Mouse (Mus musculus) embryonic facial prominence, embryonic 10.5 days (tissue): ENCODE measurements around the gene Crtc1. TPM values are rescaled to one million over a fixed set of nuclear protein-coding genes. Genes with fewer than 3 reads are reported as not detected.

Experiments used
- DNase-seq: peaks from one replicate; pipeline ENCODE4 v3.0.0-alpha.2; 2017; ENCODE audit warnings: low spot score
- H3K27ac ChIP-seq: fragments of 300-500 bp; sonication (generic); replicated peaks from 2 replicates; pipeline ENCODE4 v1.5.1; 2016; ENCODE audit warnings: mild to moderate bottlenecking
- H3K27me3 ChIP-seq: fragments of 300-500 bp; sonication (generic); replicated peaks from 2 replicates; pipeline ENCODE4 v1.6.1; 2016; ENCODE audit warnings: low read depth, mild to moderate bottlenecking; ENCODE audit not compliant: poor library complexity, severe bottlenecking
- H3K36me3 ChIP-seq: fragments of 300-500 bp; sonication (generic); replicated peaks from 2 replicates; pipeline ENCODE4 v1.6.1; 2016; ENCODE audit warnings: mild to moderate bottlenecking, moderate library complexity
- H3K4me1 ChIP-seq: fragments of 300-500 bp; sonication (generic); 2 replicates; pipeline ENCODE4 v1.6.1; 2016
- H3K4me3 ChIP-seq: fragments of 300-500 bp; sonication (generic); 2 replicates; pipeline ENCODE4 v1.5.1; 2016; ENCODE audit warnings: mild to moderate bottlenecking, moderate library complexity
- H3K9me3 ChIP-seq: fragments of 300-500 bp; sonication (generic); 2 replicates; pipeline ENCODE4 v1.6.1; 2016; ENCODE audit warnings: mild to moderate bottlenecking
- WGBS: fragments of 180-500 bp; shearing (Covaris S2); methylation state at CpG from one replicate; pipeline ENCODE4 v1.1.7; 2016; 5-methylcytosine and 5-hydroxymethylcytosine counted together
- polyA plus RNA-seq: library from polyadenylated mRNA; unstranded; fragments of >200 nt; fragmentation: Nextera tagmentation; extraction: Ambion mirVana; gene quantifications from 2 replicates; pipeline ENCODE4 v1.2.1, GENCODE M21; 2016

Crtc1 gene
- polyA plus RNA-seq, 1 experiment from 2014 or later: 20.6 TPM

DNA sequence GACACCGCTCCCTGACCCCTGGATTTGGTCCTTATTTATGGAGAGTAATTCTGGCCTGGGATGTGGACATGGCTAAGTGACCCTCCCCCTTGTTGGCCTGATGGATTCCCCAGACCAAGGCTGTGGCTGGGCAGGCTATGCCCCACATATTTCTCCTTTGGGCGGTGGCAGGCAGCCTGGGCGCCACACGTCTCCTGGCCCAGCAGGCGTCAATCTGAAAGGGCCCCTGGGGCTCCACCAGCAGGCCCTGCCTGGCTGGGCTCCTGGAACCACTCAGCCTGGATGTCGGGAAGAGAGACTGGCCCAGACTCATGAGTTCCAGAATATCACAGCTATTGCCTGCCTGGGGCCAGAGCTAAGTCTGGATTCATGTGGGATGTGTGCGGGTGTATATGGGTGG, 68.9 kb downstream of the Crtc1 start:
- Histone ChIP-seq H3K36me3 (no peaks in the 10 kb centered on the region), H3K4me1 (peaks cover 35% of the 10 kb centered on the region), H3K27ac (no peak overlapping the region), H3K9me3 (no peaks in the 10 kb centered on the region), H3K27me3 (peaks cover 72% of the 10 kb centered on the region), H3K4me3 (no peak overlapping the region)
- DNase-seq: no peak
- whole genome bisulfite sequencing: 77% methylated on average over 7 of the region's 7 CpGs

DNA sequence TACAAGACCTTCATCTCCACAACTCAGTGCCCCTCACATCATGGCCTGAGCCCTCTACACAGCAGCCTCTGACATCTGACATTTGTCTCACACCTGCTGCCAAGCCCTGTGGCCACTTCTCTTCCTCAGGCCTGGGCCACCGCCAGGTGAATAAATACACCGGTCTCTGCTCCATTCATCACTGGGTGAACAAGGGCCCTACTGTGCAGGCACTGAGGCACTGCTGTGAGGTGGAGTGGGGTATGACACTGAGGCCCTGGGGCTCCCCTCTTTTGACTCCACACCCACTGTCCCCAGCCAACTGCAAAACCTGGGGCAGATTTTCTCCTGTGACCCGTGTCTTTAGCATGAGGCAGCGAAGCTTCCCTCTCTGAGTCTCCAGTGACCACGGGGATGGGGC, 72.8 kb downstream of the Crtc1 start:
- Histone ChIP-seq H3K4me3 (no peak overlapping the region), H3K36me3 (no peaks in the 10 kb centered on the region), H3K27ac (no peak overlapping the region), H3K27me3 (peaks cover 41% of the 10 kb centered on the region), H3K9me3 (no peaks in the 10 kb centered on the region), H3K4me1 (peaks cover 16% of the 10 kb centered on the region)
- WGBS: 59% methylated on average over 5 of the region's 5 CpGs
- DNase-seq: no peak

DNA sequence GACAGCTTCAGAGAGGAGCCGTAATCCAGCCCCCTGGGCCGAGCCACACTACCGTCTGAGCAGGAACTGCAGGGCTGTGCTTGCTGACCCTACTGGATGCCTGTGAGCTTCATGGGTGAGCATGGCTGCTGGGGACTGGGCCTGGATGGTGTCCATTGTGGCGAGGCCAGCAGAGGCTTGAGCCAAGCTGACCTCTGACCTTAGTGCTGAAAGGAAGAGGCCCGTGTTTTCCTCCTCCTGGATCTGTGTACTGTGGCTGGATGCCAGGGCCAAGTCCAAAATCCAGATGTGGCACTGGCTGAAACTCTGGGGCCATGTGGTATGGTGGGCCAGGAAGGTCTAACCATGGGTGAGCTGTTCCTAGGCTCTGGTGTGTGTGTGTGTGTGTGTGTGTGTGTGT, 75.3 kb downstream of the Crtc1 start:
- Histone ChIP-seq H3K27me3 (peaks cover 28% of the 10 kb centered on the region; the same call in 1 of the 2 replicates), H3K27ac (no peak overlapping the region; the same call in 1 of the 2 replicates), H3K9me3 (no peaks in the 10 kb centered on the region), H3K4me1 (peaks cover 13% of the 10 kb centered on the region), H3K4me3 (no peak overlapping the region), H3K36me3 (no peaks in the 10 kb centered on the region)
- 25% methylated on average over 5 of the region's 5 CpGs for WGBS
- DNase-seq: no peak

DNA sequence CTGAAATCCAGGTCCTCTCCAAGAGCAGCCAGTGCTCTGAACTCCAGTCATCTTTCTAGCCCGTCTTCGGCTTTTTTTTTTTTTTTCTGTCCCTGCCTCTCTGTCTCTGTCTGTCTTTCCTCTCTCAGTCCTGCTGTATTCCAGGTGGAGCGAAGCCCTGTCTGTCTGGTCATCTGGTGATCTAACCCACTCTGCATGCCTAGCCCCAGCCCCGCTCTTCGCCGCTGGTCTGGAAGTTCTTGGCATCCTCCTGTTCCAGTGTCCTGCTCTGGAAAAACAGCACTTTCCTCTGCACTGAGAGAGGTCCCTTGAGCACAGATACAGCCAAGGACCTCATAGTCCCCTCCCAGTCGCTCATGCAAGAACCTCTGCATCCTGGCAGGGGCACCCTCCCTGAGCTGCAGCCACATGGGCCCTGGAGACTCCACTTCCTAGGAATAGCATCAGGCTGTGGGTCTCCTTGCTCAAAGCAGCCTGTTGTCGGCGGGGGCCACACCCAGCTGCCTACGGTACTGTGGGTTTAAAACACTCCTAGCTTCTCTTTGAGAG, 77.8 kb downstream of the Crtc1 start:
- Histone ChIP-seq H3K27ac (no peak overlapping the region), H3K4me3 (no peak overlapping the region), H3K4me1 (peaks cover 13% of the 10 kb centered on the region), H3K27me3 (peaks cover 27% of the 10 kb centered on the region; the same call in 1 of the 2 replicates), H3K9me3 (no peaks in the 10 kb centered on the region), H3K36me3 (no peaks in the 10 kb centered on the region)
- DNase-seq: no peak
- WGBS: 78% methylated on average over 10 of the region's 10 CpGs

DNA sequence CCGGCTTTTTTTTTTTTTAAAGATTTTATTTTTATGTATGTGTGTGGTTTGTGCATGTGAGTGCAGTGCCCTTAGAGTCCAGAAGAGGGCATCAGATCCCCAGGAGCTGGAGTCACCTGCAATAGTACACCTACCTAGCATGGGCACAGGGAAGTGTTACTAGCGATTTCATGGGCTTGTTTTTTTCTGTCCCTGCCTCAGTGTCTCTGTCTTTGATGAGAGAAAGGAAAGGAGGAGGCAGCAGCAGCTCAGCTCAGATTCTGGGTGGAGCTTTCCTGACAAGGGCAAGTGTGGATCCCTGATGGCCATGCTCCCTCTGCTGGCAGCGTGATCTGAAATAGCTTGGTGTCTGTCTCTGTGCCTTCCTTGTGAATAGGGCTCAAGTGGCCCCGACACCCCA, 78.6 kb downstream of the Crtc1 start:
- H3K36me3 ChIP-seq: no peaks in the 10 kb centered on the region
- 51% methylated on average over 4 of the region's 4 CpGs for WGBS
- H3K27me3 ChIP-seq: peaks cover 20% of the 10 kb centered on the region; the same call in 1 of the 2 replicates
- no peak overlapping the region for H3K4me3 ChIP-seq
- DNase-seq: no peak
- peaks cover 13% of the 10 kb centered on the region for H3K4me1 ChIP-seq
- H3K9me3 ChIP-seq: no peaks in the 10 kb centered on the region
- H3K27ac ChIP-seq: no peak overlapping the region

DNA sequence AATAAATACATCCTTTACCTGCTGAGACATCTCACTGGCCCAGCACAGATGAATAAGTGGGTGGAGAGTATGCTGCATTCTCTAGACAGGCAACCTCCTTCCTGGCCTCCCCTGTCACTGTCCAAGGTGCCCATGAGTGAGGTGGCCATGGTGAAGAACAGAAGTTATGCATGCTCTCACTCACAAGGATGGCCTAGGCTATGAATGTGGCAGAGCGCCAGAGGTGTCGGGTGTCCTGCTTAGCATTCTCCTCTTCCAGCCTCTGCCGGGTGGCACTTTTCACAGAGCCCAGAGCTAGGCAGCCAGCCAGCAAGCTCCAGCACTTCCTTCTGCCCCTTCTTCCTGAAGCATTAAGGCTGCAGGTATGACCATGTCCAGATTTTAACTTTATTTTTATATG, 80.0 kb downstream of the Crtc1 start:
- H3K4me1 ChIP-seq: peaks cover 13% of the 10 kb centered on the region
- H3K9me3 ChIP-seq: no peaks in the 10 kb centered on the region
- H3K4me3 ChIP-seq: no peak overlapping the region
- 49% methylated on average over 3 of the region's 3 CpGs for WGBS
- no peaks in the 10 kb centered on the region for H3K36me3 ChIP-seq
- DNase-seq: no peak
- H3K27me3 ChIP-seq: peaks cover 17% of the 10 kb centered on the region; the same call in 1 of the 2 replicates
- no peak overlapping the region for H3K27ac ChIP-seq

DNA sequence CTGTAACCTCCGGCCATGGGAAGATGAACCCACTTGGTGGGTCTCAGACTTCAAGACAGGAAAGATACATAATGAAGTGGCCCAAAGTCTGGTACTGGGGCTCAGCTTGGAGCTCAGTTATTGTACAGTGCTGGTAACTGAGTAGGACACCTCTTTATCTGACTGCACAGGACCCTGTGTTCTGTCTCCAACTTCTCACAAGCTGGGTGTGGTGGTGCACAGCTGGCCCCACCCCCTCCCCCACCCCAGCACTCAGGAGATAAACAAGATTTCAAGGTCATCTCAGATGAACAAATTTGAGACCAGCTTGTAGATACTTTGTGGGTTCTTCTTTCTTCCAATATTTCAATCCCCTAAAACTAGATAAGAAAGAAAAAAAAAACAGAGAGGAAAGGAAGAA, 83.3 kb downstream of the Crtc1 start:
- WGBS: 87% methylated on average over 1 of the region's 1 CpGs
- H3K4me3 ChIP-seq: no peak overlapping the region
- no peak for DNase-seq
- peaks cover 6% of the 10 kb centered on the region for H3K36me3 ChIP-seq
- peaks cover 28% of the 10 kb centered on the region for H3K4me1 ChIP-seq
- no peak overlapping the region for H3K27ac ChIP-seq
- no peaks in the 10 kb centered on the region for H3K9me3 ChIP-seq
- H3K27me3 ChIP-seq: peaks cover 10% of the 10 kb centered on the region; the same call in 1 of the 2 replicates

DNA sequence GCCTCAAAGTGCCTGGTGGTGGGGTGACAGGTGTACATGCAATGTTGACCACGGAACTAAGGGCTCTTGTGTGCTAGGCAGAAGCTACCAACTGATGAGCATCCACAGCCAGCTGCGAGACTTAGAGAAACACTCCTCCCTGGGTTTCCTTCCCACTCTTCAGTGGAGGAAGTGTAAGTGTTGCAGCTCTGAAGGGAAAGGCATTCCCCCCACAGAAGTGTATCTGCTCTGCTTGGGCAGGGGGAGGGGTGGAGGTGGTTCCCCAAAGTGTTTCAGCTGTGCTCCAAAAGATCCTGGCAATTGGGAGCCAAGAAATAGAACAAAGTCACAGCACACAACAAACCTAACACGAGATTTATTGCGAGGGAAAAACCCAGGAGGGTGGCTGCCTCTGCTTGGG, 85.4 kb downstream of the Crtc1 start:
- Histone ChIP-seq H3K27ac (peak overlapping the region; percentile 96), H3K4me1 (peaks cover 49% of the 10 kb centered on the region), H3K4me3 (peak overlapping the region; percentile 99), H3K9me3 (no peaks in the 10 kb centered on the region), H3K27me3 (0 out of 2 replicates have a peak, but pooled peaks cover 6% of the 10 kb centered on the region), H3K36me3 (peaks cover 27% of the 10 kb centered on the region)
- no peak for DNase-seq
- 64% methylated on average over 4 of the region's 4 CpGs for WGBS

DNA sequence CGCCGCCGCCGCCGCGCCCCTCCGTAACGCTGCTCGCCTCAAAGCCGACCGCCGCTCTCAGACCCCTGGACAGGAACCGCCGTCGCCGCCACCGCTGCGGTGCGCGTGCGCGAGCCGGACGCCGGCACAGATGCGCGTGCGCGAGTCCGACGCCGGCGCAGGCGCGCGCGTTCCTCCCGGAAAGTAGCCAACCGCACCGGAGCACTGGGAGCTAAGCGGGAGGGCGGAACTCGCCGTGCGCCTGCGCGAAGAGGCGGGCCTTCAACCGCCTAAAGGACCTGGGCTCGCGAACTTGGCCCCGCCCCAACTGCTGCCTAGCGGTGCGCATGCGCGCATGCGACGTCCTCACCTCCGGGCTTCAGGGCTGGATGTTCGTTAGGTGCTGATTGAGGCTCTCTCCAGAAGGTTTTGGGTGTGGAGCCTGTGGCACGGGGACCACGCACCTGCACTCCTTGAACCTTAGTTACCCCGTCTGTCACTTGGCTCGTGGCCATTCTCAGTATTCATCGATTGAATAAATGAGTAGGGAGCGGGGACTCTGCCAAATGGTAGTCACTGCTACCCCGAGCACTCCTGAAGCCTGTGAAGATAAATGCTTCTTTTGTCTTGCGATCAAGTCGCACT, 86.1 kb downstream of the Crtc1 start, which contains the start of gene Upf1:
Gene Upf1, minus strand, starts transcription at position 85 of the 624 bp plus-strand sequence.
- H3K9me3 ChIP-seq: no peaks in the 10 kb centered on the region
- peak within 1 kb of the TSS; percentile 99 for H3K4me3 ChIP-seq
- H3K36me3 ChIP-seq: peaks cover 34% of the 10 kb centered on the region
- no peaks in the 10 kb centered on the region for H3K27me3 ChIP-seq
- DNase-seq: peak; percentile 100
- peak within 1 kb of the TSS; percentile 96 for H3K27ac ChIP-seq
- under 1% methylated on average over 68 of the region's 69 CpGs for WGBS
- H3K4me1 ChIP-seq: peaks cover 56% of the 10 kb centered on the region

DNA sequence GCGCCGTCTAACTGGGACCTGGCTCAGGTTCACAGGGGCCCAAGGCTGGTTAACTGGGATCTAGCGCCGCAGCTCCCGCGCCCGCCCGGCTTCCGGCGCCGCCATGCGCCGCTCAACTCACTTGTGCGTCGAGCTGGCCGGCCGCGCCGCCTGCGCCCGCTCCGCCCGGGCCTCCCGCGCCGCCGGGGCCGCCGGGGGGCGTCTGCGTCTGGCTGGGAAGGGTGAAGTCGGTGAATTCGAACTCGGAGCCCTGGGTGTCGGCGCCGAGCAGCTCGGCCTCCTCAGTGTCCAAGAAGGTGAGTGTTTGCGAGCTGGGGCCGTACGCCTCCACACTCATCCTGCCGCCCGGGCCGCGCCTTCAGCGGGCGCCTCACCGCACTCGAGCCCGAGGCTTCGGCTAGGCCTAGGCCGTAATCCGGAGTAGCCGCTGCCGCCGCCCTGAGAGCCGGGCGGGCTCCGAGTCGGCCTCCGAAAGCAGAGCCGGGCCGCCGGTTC, 86.7 kb downstream of the Crtc1 start:
- H3K27me3 ChIP-seq: no peaks in the 10 kb centered on the region
- H3K4me3 ChIP-seq: peak overlapping the region; percentile 99
- no peak for DNase-seq
- H3K36me3 ChIP-seq: peaks cover 40% of the 10 kb centered on the region
- H3K4me1 ChIP-seq: peaks cover 59% of the 10 kb centered on the region
- no peaks in the 10 kb centered on the region for H3K9me3 ChIP-seq
- peak overlapping the region; percentile 96 for H3K27ac ChIP-seq
- under 1% methylated on average over 64 of the region's 64 CpGs for WGBS

DNA sequence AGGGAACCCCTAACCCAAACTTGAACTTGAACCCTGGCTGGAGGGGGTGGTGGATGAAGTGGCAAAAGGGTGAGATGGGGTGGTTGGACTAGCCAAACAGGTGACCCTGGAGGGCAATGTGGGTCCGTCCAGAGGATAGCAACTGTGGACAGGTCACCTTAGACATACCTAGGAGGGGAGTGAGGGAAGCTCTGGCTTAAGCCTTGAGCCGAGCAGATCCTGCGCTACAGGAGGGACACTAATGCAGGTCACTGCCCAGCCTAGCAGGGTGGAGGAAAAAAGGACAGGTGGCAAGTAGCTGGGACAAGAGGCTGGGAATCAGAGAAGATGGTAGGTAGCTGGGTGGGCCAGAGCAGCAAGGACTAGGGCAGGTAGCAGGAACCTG, 87.4 kb downstream of the Crtc1 start:
- DNase-seq: no peak
- H3K27ac ChIP-seq: peak overlapping the region; percentile 96
- WGBS: 33% methylated on average over 3 of the region's 3 CpGs
- peaks cover 59% of the 10 kb centered on the region for H3K4me1 ChIP-seq
- H3K4me3 ChIP-seq: peak overlapping the region; percentile 99
- peaks cover 47% of the 10 kb centered on the region for H3K36me3 ChIP-seq
- no peaks in the 10 kb centered on the region for H3K9me3 ChIP-seq
- no peaks in the 10 kb centered on the region for H3K27me3 ChIP-seq

DNA sequence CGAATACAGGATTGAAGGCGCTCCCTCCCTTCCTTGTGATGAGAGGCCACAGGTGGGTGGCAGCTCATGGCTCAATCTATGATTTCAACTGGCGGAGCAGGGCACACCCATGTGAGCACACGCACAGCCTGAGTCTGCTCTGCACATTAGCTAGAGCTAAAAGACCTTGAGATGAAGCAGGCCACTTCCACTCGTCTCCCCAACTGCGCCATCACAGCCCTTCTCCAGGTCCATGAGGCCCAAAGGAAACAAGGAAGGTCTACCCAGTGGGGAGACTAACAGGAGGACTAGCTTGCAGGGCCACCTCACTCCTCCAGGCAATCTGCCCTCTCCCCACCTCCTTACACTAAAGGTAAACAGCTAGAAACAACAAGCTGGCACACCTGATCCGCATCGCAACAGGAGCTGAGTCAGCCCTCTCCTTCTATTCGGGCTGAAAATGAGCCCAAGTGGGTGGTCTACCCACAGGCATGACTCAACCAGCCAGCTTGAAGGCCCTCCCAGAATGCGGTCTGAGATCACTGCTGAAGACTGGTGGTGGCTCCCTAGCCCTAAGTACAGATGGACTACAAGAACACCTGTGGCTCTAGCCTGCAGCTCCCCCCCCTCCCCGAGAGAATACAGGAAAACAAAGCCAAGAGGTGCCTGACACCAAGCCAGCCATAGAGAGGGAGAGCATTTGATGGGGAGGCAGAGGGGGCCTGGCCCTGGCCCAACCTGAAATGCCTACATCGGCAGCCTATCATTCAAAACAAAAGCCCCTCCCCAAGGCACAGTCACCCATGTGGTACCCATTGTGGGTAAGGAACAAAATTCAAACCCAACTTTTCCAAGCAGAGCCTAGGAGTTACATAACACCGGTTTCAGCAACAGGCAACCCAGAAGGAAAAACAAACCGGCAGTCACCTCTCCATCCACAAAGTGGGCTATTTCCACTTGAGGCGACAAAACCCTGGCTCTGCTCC, 88.1 kb downstream of the Crtc1 start:
- Histone ChIP-seq H3K4me3 (peak overlapping the region; percentile 99), H3K9me3 (no peaks in the 10 kb centered on the region), H3K4me1 (peaks cover 59% of the 10 kb centered on the region), H3K36me3 (peaks cover 54% of the 10 kb centered on the region), H3K27ac (peak overlapping the region; percentile 96), H3K27me3 (no peaks in the 10 kb centered on the region)
- WGBS: 60% methylated on average over 15 of the region's 15 CpGs
- no peak for DNase-seq
